Mouse (Mus musculus) G1E (cell line): ENCODE measurements around the gene Mmp17.

ENCODE experiments used
- CTCF ChIP-seq: IDR thresholded peaks from 2 replicates; pipeline ENCODE4 v1.5.1; 2012; ENCODE audit warnings: low read depth, low read length, inconsistent platforms, mixed read lengths
- GATA2 ChIP-seq: IDR thresholded peaks from 2 replicates; pipeline ENCODE4 v1.6.1; 2012; ENCODE audit warnings: low read depth, low read length, inconsistent platforms, borderline replicate concordance
- TAL1 ChIP-seq: conservative IDR thresholded peaks from 2 replicates; pipeline ENCODE4 v1.6.1; 2012; ENCODE audit warnings: low read depth, low read length, inconsistent platforms, mixed read lengths

DNA sequence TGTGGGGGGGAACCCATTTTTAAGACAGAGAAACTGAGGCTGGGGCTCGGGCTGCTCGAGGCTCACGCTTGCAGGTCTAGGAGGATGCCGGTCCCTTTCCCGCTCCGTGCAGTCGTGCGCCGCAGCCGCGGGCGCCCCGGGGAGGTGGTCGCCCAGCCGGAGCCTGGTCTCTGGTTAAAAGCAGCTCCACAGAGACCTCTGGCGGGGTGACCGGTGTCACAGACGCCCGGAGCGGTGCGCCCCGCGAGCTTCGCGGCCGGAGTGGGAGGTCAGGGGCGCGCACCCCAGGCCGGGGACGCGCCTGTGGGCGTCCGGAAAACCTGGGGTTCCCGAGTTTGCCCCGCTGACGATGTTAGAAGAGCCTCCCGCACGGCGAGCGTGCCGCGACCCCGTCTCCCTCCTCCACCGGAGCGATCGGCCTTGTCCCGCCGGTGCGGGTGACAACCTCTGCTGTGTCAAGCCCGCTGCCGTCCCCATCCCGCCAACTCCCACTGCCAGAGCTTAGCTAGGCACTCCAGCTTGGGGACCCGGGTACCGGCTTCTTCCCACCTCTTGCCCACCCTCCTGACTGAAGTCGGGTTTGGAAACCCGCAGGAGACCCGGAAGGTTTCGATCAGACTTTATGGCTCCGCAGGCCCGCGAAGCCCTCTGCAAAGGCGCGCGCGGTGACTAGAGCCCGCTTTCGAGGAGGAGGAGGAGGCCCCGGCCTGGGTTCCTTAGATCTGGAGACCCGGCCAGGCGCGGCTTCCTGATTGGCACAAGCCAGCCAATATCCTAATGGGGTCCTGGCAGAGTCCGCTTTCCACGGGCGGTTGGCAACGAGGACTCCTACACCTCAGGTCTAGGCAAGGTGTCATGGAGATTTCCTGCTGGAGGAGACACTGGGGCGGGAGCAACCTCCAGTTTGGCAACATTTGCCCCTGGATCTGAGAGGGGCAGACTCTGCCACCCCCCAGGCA is 893 bp downstream of the Mmp17 start:
- no peak for TF ChIP-seq CTCF
- no peak for TF ChIP-seq TAL1
- TF ChIP-seq GATA2 = no peak
